Mouse (Mus musculus) hindbrain, embryonic 16.5 days (tissue): ENCODE data around the gene Tjp1. TPM values are rescaled to one million over a fixed set of nuclear protein-coding genes. Genes with fewer than 3 reads are reported as not detected.

Source experiments
- ATAC-seq: fragments of 200-750 bp; cut with Nextera tagmentation; 2 replicates; pipeline ENCODE4 v1.8.0; 2017; ENCODE audit warnings: moderate TSS enrichment, moderate library complexity
- H3K27ac ChIP-seq: fragments of 300-500 bp; sonication (generic); 2 replicates; pipeline ENCODE4 v1.5.1; 2014; ENCODE audit warnings: low read depth, mild to moderate bottlenecking, control low read depth, low read length, moderate library complexity
- H3K27me3 ChIP-seq: fragments of 300-500 bp; sonication (generic); replicated peaks from 2 replicates; pipeline ENCODE4 v1.6.1; 2014; ENCODE audit warnings: low read length; ENCODE audit not compliant: control insufficient read depth, insufficient read depth
- H3K36me3 ChIP-seq: fragments of 300-500 bp; sonication (generic); 2 replicates; pipeline ENCODE4 v1.6.1; 2014; ENCODE audit warnings: mild to moderate bottlenecking, low read length, moderate library complexity, mixed read lengths; ENCODE audit not compliant: control insufficient read depth, insufficient read depth
- H3K4me1 ChIP-seq: fragments of 300-500 bp; sonication (generic); 2 replicates; pipeline ENCODE4 v1.6.1; 2014; ENCODE audit warnings: low read depth, low read length; ENCODE audit not compliant: control insufficient read depth, insufficient read depth
- H3K4me2 ChIP-seq: fragments of 300-500 bp; sonication (generic); 2 replicates; pipeline ENCODE4 v1.6.1; 2014; ENCODE audit warnings: mild to moderate bottlenecking, low read length, control low read depth, moderate library complexity
- H3K4me3 ChIP-seq: fragments of 300-500 bp; sonication (generic); 2 replicates; pipeline ENCODE4 v1.5.1; 2014; ENCODE audit warnings: mild to moderate bottlenecking, low read length, control low read depth, moderate library complexity
- H3K9ac ChIP-seq: fragments of 300-500 bp; sonication (generic); 2 replicates; pipeline ENCODE4 v1.6.1; 2014; ENCODE audit warnings: low read depth, mild to moderate bottlenecking, control low read depth, low read length, moderate library complexity
- H3K9me3 ChIP-seq: fragments of 300-500 bp; sonication (generic); 2 replicates; pipeline ENCODE4 v1.6.1; 2014; ENCODE audit warnings: mild to moderate bottlenecking, low read length, moderate library complexity; ENCODE audit not compliant: control insufficient read depth
- WGBS: fragments of 180-500 bp; shearing (Covaris S2); extraction: QIAGEN DNeasy Blood & Tissue Kit; methylation state at CpG from one replicate; pipeline ENCODE4 v1.1.7; 2014; 5-methylcytosine and 5-hydroxymethylcytosine counted together
- polyA plus RNA-seq: library from polyadenylated mRNA; unstranded; fragments of >200 nt; fragmentation: Nextera tagmentation; extraction: Ambion mirVana; gene quantifications from 2 replicates; pipeline ENCODE4 v1.2.1, GENCODE M21; 2015

The Tjp1 gene
- polyA plus RNA-seq, 1 experiment from 2014 or later, result 24.5 TPM

DNA sequence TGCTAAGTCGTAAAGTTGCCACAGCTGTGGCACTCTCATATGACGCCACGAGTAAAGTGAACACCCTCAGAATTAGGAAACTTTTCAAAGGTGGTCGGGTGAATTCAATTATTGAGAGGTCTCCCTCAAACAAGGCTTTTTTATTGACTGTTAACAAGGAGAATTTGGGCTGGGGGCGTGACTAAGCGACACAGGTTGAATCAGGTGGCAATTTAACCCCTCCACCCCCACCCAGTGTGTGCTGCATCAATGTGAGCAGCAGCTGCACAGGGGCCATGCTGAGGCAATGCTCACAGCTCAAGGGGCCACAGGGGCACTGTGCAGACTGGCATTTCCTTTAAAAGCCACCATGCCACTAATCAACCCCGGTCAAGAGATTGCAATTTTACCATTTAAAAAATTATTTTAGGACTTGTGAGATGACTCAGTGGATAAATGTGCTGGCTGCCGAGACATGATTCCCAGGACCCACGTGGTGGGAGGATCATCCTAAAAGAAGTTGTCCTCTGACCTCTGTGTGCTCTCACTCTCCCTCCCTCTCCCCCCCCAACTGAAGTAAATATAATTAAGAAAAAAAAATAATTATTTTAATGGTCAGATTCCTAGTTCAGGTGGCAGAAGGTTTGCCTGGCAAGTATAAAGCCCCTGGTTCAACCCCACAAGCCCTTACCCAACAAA is 96.4 kb downstream of the Tjp1 start:
- Histone ChIP-seq H3K27ac (no peak overlapping the region), H3K4me1 (no peaks in the 10 kb centered on the region), H3K4me2 (no peak overlapping the region), H3K9ac (no peak overlapping the region), H3K27me3 (no peaks in the 10 kb centered on the region), H3K9me3 (no peaks in the 10 kb centered on the region), H3K36me3 (no peaks in the 10 kb centered on the region), H3K4me3 (no peak overlapping the region)
- no peak for ATAC-seq
- WGBS, result 48% methylated on average over 9 of the region's 9 CpGs

DNA sequence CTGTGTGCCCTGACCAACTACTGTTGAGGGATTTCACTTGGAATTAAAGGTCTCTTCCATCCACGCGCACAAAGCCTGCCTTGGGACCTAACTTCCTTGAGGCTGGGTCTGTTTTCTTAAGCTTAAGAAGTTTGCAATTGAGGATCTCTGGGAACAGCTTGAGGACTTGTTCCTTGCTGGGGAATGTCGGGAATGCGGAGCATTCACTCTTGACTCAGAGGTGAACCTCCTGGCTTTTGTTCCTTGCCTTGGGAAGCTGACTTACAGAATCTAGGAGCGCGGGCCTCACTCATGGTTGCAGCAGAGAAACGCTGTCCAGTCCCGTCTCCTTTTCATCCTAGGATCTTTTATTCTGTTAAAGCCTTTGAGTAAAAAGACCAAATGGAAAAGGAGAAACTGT is 97.2 kb downstream of the Tjp1 start:
- ATAC-seq, result no peak
- no peak overlapping the region for H3K4me2 ChIP-seq
- H3K36me3 ChIP-seq, result no peaks in the 10 kb centered on the region
- 30% methylated on average over 8 of the region's 8 CpGs for WGBS
- H3K9me3 ChIP-seq, result no peaks in the 10 kb centered on the region
- H3K4me3 ChIP-seq, result no peak overlapping the region
- H3K27me3 ChIP-seq, result no peaks in the 10 kb centered on the region
- no peak overlapping the region for H3K27ac ChIP-seq
- H3K4me1 ChIP-seq, result no peaks in the 10 kb centered on the region
- H3K9ac ChIP-seq, result no peak overlapping the region

DNA sequence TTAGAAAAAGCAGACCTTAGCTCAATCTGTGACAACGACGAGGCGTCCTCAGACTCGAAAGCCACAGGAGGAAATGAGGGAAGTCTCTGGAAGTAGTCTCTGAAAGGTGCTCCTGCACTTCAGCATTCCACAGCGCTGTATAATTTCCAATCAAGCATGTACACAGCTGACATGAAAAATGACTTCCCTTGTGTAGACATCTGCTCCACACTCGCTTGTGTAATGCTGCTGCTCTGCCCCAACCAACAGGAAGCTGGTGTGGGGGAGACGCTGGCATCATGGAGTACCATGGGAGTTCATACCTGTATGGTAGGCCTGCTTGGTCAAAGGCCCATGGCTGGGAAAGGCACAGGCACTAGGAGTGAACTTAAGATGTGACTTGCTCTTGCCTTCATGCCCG is 103.1 kb downstream of the Tjp1 start:
- Histone ChIP-seq H3K27ac (no peak overlapping the region), H3K9ac (no peak overlapping the region), H3K4me2 (no peak overlapping the region), H3K27me3 (no peaks in the 10 kb centered on the region), H3K36me3 (no peaks in the 10 kb centered on the region), H3K9me3 (no peaks in the 10 kb centered on the region), H3K4me1 (peaks cover 4% of the 10 kb centered on the region; the same call in 1 of the 2 replicates), H3K4me3 (no peak overlapping the region)
- WGBS, result 69% methylated on average over 8 of the region's 8 CpGs
- ATAC-seq, result peak; percentile 31; the same call in 1 of the 2 replicates

DNA sequence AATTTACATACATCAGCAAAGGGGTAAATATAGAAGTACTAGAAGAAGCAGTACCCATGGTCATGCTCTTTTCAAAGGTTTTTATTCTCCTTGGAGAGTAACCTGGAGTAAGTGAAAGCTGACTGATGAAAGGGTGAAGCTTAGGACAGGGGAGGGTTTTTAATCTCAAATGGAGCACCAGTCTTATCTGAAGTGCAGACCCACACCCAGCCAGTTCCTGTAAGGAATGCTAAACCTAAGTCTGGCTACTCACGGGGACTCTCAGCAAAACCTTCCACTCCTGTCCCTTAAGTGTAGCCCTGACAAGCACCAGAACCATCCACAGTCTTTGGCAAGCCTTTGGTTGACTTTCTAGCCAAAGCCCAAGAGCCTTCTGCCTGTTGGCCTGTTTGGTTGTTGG is 105.1 kb downstream of the Tjp1 start:
- Histone ChIP-seq H3K36me3 (no peaks in the 10 kb centered on the region; the same call in 1 of the 2 replicates), H3K4me1 (peaks cover 6% of the 10 kb centered on the region), H3K4me2 (no peak overlapping the region), H3K4me3 (no peak overlapping the region), H3K27ac (no peak overlapping the region), H3K27me3 (no peaks in the 10 kb centered on the region), H3K9ac (no peak overlapping the region), H3K9me3 (no peaks in the 10 kb centered on the region)
- ATAC-seq, result no peak
- 96% methylated on average over 1 of the region's 1 CpGs for WGBS

DNA sequence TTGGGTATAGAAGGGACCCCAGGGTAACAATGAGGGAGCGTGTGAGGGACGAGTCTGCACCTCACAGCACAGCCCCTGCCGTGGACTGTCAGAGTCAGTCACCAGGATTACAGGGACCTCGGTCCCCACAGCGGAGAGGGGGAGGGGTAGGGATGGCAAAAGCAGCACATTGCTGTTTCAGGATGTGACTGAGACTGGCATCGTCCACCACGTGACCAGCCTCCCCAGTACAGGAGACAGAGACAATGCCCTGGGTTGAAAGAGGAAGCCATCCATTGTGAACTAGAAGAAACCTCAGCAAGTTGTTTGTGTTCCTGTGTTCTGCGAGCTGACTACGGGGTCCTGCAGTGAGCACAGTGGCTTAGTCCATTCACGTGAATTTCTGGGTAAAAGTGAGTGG is 106.1 kb downstream of the Tjp1 start:
- peak overlapping the region; percentile 49 for H3K4me2 ChIP-seq
- no peaks in the 10 kb centered on the region for H3K9me3 ChIP-seq
- H3K27me3 ChIP-seq, result no peaks in the 10 kb centered on the region
- peak overlapping the region; percentile 42; the same call in 1 of the 2 replicates for H3K9ac ChIP-seq
- peak; percentile 81 for ATAC-seq
- WGBS, result 3% methylated on average over 10 of the region's 10 CpGs
- H3K27ac ChIP-seq, result 0 out of 2 replicates have a peak overlapping the region, but pooled peaks have one; percentile 17
- no peak overlapping the region for H3K4me3 ChIP-seq
- peaks cover 10% of the 10 kb centered on the region for H3K4me1 ChIP-seq
- no peaks in the 10 kb centered on the region; the same call in 1 of the 2 replicates for H3K36me3 ChIP-seq

DNA sequence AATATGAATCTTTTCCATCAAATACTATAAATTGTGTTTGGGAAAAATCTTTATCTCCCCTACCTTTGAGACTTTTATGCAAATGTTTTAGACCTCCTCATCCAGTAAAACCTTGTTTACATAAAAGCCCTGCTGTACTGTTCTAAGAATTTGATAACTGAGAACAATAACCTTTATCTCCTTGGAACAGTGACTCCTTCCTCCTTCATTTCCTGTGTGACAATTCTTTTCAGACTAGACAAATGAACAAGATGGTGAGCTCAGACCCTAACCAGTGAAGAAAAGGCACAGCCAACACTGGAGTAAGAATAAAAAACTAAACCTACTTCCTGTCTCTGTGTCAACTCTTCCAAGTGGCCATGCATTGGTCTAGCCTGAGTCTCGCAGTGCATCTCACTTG is 107.7 kb downstream of the Tjp1 start:
- ATAC-seq, result no peak
- no peak overlapping the region for H3K4me3 ChIP-seq
- no peak overlapping the region for H3K27ac ChIP-seq
- H3K4me1 ChIP-seq, result peaks cover 10% of the 10 kb centered on the region
- H3K9me3 ChIP-seq, result no peaks in the 10 kb centered on the region
- 96% methylated on average over 1 of the region's 1 CpGs for WGBS
- no peaks in the 10 kb centered on the region; the same call in 1 of the 2 replicates for H3K36me3 ChIP-seq
- no peaks in the 10 kb centered on the region for H3K27me3 ChIP-seq
- no peak overlapping the region for H3K4me2 ChIP-seq
- H3K9ac ChIP-seq, result no peak overlapping the region

DNA sequence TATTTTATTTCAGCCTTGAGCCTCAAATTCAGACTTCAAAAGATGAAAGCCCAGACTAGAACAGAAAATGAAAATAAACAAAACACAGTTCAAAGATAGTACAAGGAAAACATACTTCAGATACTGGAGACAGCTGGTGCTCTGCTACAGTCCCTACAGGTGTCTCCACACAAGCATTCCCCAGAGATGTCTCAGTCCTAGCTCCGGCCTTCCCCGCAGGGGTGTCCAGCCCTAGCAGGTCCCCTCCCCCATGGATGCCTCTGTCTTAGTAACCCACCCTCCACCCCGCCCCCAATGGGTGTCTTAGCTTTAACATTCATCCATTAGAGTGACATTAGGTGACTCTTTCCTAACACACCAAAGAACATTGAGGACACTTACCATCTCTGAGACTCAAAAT is 108.6 kb downstream of the Tjp1 start:
- H3K9me3 ChIP-seq, result no peaks in the 10 kb centered on the region
- H3K4me3 ChIP-seq, result no peak overlapping the region
- H3K9ac ChIP-seq, result no peak overlapping the region
- no peak overlapping the region for H3K4me2 ChIP-seq
- H3K27ac ChIP-seq, result no peak overlapping the region
- 66% methylated on average over 3 of the region's 3 CpGs for WGBS
- H3K4me1 ChIP-seq, result peaks cover 10% of the 10 kb centered on the region
- no peaks in the 10 kb centered on the region; the same call in 1 of the 2 replicates for H3K36me3 ChIP-seq
- no peak for ATAC-seq
- no peaks in the 10 kb centered on the region for H3K27me3 ChIP-seq

DNA sequence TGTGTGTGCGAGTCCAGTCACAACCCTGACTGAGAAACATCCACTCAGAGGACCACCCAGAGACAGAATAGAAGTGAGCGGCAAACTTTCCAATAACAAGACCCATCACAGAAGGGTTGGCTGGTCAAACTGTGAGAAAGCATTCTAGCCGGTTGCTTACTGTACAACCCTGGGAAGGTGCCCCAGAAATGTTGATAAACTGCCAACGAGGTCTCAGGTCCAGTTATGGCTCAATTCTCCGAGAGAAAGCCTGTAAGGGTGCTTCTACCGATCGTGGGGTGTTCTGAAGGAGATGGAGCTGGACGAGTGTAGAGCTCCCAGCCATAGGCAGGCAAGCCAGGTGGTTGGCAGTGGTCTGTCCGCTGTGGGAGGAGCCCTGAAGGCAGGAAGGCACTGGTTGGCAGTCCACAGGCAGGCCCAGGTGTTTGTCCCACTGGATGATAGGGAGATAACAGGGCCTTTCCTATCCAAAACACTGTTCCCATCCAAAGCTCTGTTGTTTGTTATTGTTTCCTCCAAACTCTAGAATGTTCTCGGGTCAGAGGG is 109.1 kb downstream of the Tjp1 start:
- H3K4me2 ChIP-seq, result no peak overlapping the region
- H3K4me1 ChIP-seq, result peaks cover 10% of the 10 kb centered on the region
- peak overlapping the region; percentile 61 for H3K27ac ChIP-seq
- no peaks in the 10 kb centered on the region for H3K9me3 ChIP-seq
- H3K27me3 ChIP-seq, result no peaks in the 10 kb centered on the region
- 75% methylated on average over 10 of the region's 10 CpGs for WGBS
- ATAC-seq, result no peak
- no peak overlapping the region for H3K4me3 ChIP-seq
- H3K36me3 ChIP-seq, result no peaks in the 10 kb centered on the region; the same call in 1 of the 2 replicates
- H3K9ac ChIP-seq, result no peak overlapping the region

DNA sequence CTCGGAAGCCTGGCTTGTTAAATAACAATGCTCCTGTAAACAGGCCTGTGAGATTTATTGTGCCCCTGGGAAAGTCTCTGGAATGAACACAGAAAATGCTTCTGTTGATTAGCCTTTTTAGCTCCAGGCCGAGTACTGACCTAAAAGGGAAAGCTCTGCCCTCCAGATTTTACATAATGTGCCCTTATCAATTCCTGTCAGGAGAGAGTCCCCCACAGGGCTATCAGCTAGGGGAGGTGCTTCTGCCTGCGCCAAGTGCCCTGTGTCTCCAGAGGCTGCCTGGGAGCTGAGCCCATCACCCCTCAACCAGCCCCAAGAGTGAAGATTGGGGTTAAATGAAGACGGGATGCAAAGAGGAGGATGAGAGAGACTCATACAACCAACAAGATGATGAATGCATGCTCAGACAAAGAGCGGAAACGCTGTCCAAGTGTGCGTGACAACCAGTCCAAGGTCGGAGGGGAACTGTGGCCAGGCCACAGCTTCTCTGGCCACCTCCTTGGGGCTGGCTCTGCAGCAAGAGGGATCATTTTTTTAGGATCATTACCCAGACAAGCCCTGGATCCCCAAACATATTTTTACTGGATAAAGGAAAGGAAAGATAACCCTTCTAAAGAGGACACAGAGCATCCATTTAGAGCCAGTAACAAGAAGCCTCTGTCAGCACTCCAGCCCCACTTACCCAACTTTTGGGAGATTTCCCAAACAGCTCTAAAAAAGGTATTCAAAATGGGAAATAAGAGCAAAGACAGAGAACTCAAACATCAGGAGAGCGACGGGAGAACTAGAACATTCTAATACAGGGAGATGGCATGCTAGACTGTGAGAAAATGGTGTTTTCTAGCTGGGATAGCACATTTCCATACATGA is 110.1 kb downstream of the Tjp1 start:
- H3K4me2 ChIP-seq, result no peak overlapping the region
- no peaks in the 10 kb centered on the region for H3K27me3 ChIP-seq
- no peak for ATAC-seq
- no peak overlapping the region for H3K9ac ChIP-seq
- no peaks in the 10 kb centered on the region for H3K9me3 ChIP-seq
- WGBS, result 38% methylated on average over 10 of the region's 10 CpGs
- H3K4me1 ChIP-seq, result peaks cover 10% of the 10 kb centered on the region
- H3K4me3 ChIP-seq, result no peak overlapping the region
- H3K27ac ChIP-seq, result peak overlapping the region; percentile 66
- H3K36me3 ChIP-seq, result no peaks in the 10 kb centered on the region; the same call in 1 of the 2 replicates
